Mouse (Mus musculus) hindbrain, embryonic 15.5 days (tissue): ENCODE results near the gene Iqca. TPM values are rescaled to one million over a fixed set of nuclear protein-coding genes. Genes with fewer than 3 reads are reported as not detected.
A peak's percentile ranks its signal among the peaks of the same experiment; 100 is the strongest.

Source experiments
- ATAC-seq: fragments of 200-750 bp; cut with Nextera tagmentation; 2 replicates; pipeline ENCODE4 v1.8.0; 2017; ENCODE audit warnings: low read depth, moderate number of reproducible peaks, moderate TSS enrichment; ENCODE audit not compliant: low FRiP score
- H3K27ac ChIP-seq: fragments of 300-500 bp; sonication (generic); replicated peaks from 2 replicates; pipeline ENCODE4 v1.5.1; 2015; ENCODE audit warnings: mild to moderate bottlenecking, inconsistent platforms
- H3K27me3 ChIP-seq: fragments of 300-500 bp; sonication (generic); 2 replicates; pipeline ENCODE4 v1.6.1; 2015; ENCODE audit warnings: control low read depth, inconsistent platforms
- H3K36me3 ChIP-seq: fragments of 300-500 bp; sonication (generic); 2 replicates; pipeline ENCODE4 v1.6.1; 2015; ENCODE audit warnings: control low read depth, inconsistent platforms
- H3K4me1 ChIP-seq: fragments of 300-500 bp; sonication (generic); replicated peaks from 2 replicates; pipeline ENCODE4 v1.6.1; 2015; ENCODE audit warnings: control low read depth, inconsistent platforms
- H3K4me2 ChIP-seq: fragments of 300-500 bp; sonication (generic); 2 replicates; pipeline ENCODE4 v1.6.1; 2015; ENCODE audit warnings: moderate library complexity, mild to moderate bottlenecking, inconsistent platforms
- H3K4me3 ChIP-seq: fragments of 300-500 bp; sonication (generic); 2 replicates; pipeline ENCODE4 v1.5.1; 2015; ENCODE audit warnings: mild to moderate bottlenecking, inconsistent platforms
- H3K9ac ChIP-seq: fragments of 300-500 bp; sonication (generic); 2 replicates; pipeline ENCODE4 v1.6.1; 2015; ENCODE audit warnings: inconsistent platforms
- H3K9me3 ChIP-seq: fragments of 300-500 bp; sonication (generic); 2 replicates; pipeline ENCODE4 v1.6.1; 2016; ENCODE audit warnings: control low read depth, inconsistent platforms
- WGBS: fragments of 180-500 bp; shearing (Covaris S2); methylation state at CpG from one replicate; pipeline ENCODE4 v1.1.7; 2015; 5-methylcytosine and 5-hydroxymethylcytosine counted together
- polyA plus RNA-seq: library from polyadenylated mRNA; unstranded; fragments of >200 nt; fragmentation: Nextera tagmentation; extraction: Ambion mirVana; gene quantifications from 2 replicates; pipeline ENCODE4 v1.2.1, GENCODE M21; 2015

Gene Iqca
- 0.92 and 1.4 TPM in 2 replicates for polyA plus RNA-seq

GRCm38 (mm10) chr1:90153099-90153744 is at the start of gene Iqca:
Gene Iqca, minus strand, starts transcription at chr1:90153401.
- Histone ChIP-seq H3K4me2 (peak within 1 kb of the TSS; percentile 55), H3K4me1 (peaks cover 15% of the 10 kb centered on the region), H3K9ac (no peak within 1 kb of the TSS), H3K27ac (no peak within 1 kb of the TSS), H3K4me3 (peak within 1 kb of the TSS; percentile 20), H3K9me3 (no peaks in the 10 kb centered on the region), H3K27me3 (no peaks in the 10 kb centered on the region; the same call in 1 of the 2 replicates), H3K36me3 (no peaks in the 10 kb centered on the region)
- peak; percentile 94 for ATAC-seq
- 4% methylated on average over 18 of the region's 18 CpGs for WGBS

- H3K9ac ChIP-seq: no peak overlapping the region
- no peak overlapping the region for H3K4me3 ChIP-seq
- WGBS: 8% methylated on average over 23 of the region's 23 CpGs
- H3K4me2 ChIP-seq: peak overlapping the region; percentile 20; the same call in 1 of the 2 replicates
- H3K9me3 ChIP-seq: no peaks in the 10 kb centered on the region
- H3K27me3 ChIP-seq: peaks cover 8% of the 10 kb centered on the region
- H3K36me3 ChIP-seq: no peaks in the 10 kb centered on the region
- no peak overlapping the region for H3K27ac ChIP-seq
- ATAC-seq: peak; percentile 41; the same call in 1 of the 2 replicates
- peaks cover 51% of the 10 kb centered on the region for H3K4me1 ChIP-seq
Observed at GRCm38 (mm10) chr1:90202207-90202978, 49.2 kb upstream of the Iqca start.

DNA sequence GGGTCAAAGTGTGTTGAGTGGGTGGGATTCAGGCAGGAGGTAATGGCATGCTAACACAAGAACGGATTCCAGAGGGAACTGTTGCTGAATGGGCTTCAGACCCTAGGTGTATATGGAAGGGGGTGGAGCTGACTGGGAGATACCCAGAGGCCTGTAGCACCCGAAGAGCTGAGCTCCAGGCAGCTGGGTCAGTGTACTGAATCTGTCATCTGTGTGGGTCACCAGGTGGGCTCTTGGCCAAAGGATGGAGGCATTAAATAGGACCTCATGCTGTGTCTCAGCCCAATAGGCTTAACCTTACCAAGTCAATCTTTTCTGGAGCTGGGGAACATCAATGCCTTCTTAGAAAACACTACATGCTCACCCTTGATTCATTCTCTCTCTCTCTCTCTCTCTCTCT is 48.5 kb upstream of the Iqca start:
- Histone ChIP-seq H3K27me3 (peaks cover 8% of the 10 kb centered on the region), H3K4me2 (0 out of 2 replicates have a peak overlapping the region, but pooled peaks have one; percentile 20), H3K4me3 (no peak overlapping the region), H3K27ac (no peak overlapping the region), H3K36me3 (no peaks in the 10 kb centered on the region), H3K9me3 (no peaks in the 10 kb centered on the region), H3K4me1 (peaks cover 44% of the 10 kb centered on the region), H3K9ac (no peak overlapping the region)
- WGBS: 54% methylated on average over 2 of the region's 2 CpGs
- ATAC-seq: no peak

- H3K4me2 ChIP-seq: no peak overlapping the region
- WGBS: 88% methylated on average over 5 of the region's 5 CpGs
- H3K4me3 ChIP-seq: no peak overlapping the region
- no peak overlapping the region for H3K9ac ChIP-seq
- H3K4me1 ChIP-seq: peaks cover 40% of the 10 kb centered on the region
- no peaks in the 10 kb centered on the region for H3K9me3 ChIP-seq
- no peaks in the 10 kb centered on the region for H3K36me3 ChIP-seq
- H3K27ac ChIP-seq: no peak overlapping the region
- no peak for ATAC-seq
- H3K27me3 ChIP-seq: peaks cover 8% of the 10 kb centered on the region
Observed at GRCm38 (mm10) chr1:90201246-90201645, 48.0 kb upstream of the Iqca start.

GRCm38 (mm10) chr1:90189046-90189445 is 35.8 kb upstream of the Iqca start:
- no peaks in the 10 kb centered on the region for H3K9me3 ChIP-seq
- no peaks in the 10 kb centered on the region for H3K27me3 ChIP-seq
- no peak overlapping the region for H3K4me3 ChIP-seq
- no peaks in the 10 kb centered on the region for H3K4me1 ChIP-seq
- no peaks in the 10 kb centered on the region for H3K36me3 ChIP-seq
- 32% methylated on average over 6 of the region's 6 CpGs for WGBS
- H3K4me2 ChIP-seq: no peak overlapping the region
- no peak overlapping the region for H3K9ac ChIP-seq
- ATAC-seq: no peak
- no peak overlapping the region for H3K27ac ChIP-seq

DNA sequence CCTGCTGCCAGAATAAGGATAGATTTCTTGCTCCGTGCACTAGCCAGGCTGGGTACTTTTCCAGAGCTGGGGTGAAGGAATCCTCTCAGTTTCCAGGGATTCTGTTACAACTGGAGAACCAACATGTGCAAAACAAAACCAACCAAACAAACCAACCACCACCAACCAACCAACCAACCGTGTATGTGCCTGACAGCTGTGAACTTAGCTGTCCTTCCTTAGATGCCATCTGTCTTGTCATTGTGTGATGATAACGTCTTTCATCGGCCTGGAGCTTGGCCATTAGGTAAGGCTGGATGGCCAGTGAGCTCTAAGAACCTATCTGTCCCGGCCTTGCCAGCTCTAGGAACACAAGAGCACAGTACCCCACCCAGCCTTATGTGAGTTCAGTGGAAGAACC is 33.7 kb upstream of the Iqca start:
- Histone ChIP-seq H3K9me3 (no peaks in the 10 kb centered on the region), H3K36me3 (no peaks in the 10 kb centered on the region), H3K27ac (no peak overlapping the region), H3K9ac (no peak overlapping the region), H3K4me2 (no peak overlapping the region), H3K4me3 (no peak overlapping the region), H3K4me1 (no peaks in the 10 kb centered on the region), H3K27me3 (no peaks in the 10 kb centered on the region)
- ATAC-seq: no peak
- 94% methylated on average over 5 of the region's 5 CpGs for WGBS

- H3K9me3 ChIP-seq: no peaks in the 10 kb centered on the region
- 87% methylated on average over 4 of the region's 4 CpGs for WGBS
Observed at GRCm38 (mm10) chr1:90186173-90186572, 33.0 kb upstream of the Iqca start.

GRCm38 (mm10) chr1:90183602-90184001 is 30.4 kb upstream of the Iqca start:
- ATAC-seq: no peak
- Histone ChIP-seq H3K9ac (no peak overlapping the region), H3K27ac (no peak overlapping the region), H3K9me3 (no peaks in the 10 kb centered on the region), H3K4me3 (no peak overlapping the region), H3K36me3 (no peaks in the 10 kb centered on the region), H3K27me3 (no peaks in the 10 kb centered on the region), H3K4me2 (no peak overlapping the region), H3K4me1 (no peaks in the 10 kb centered on the region)
- 76% methylated on average over 6 of the region's 6 CpGs for WGBS

More at GRCm38 (mm10) chr1:90186173-90186572, 33.0 kb upstream of the Iqca start:
- no peak overlapping the region for H3K27ac ChIP-seq
- no peak for ATAC-seq
- no peaks in the 10 kb centered on the region for H3K4me1 ChIP-seq
- no peaks in the 10 kb centered on the region for H3K36me3 ChIP-seq
- no peak overlapping the region for H3K4me3 ChIP-seq
- H3K9ac ChIP-seq: no peak overlapping the region
- H3K27me3 ChIP-seq: no peaks in the 10 kb centered on the region
- H3K4me2 ChIP-seq: no peak overlapping the region

- WGBS: 67% methylated on average over 5 of the region's 5 CpGs
- no peak overlapping the region for H3K4me2 ChIP-seq
- ATAC-seq: no peak
- no peaks in the 10 kb centered on the region for H3K9me3 ChIP-seq
- no peaks in the 10 kb centered on the region for H3K4me1 ChIP-seq
- H3K36me3 ChIP-seq: no peaks in the 10 kb centered on the region
- H3K27me3 ChIP-seq: no peaks in the 10 kb centered on the region
- H3K4me3 ChIP-seq: no peak overlapping the region
- no peak overlapping the region for H3K9ac ChIP-seq
- no peak overlapping the region for H3K27ac ChIP-seq
Observed at GRCm38 (mm10) chr1:90182521-90182920, 29.3 kb upstream of the Iqca start.

- no peaks in the 10 kb centered on the region for H3K36me3 ChIP-seq
- H3K4me1 ChIP-seq: no peaks in the 10 kb centered on the region
- H3K27ac ChIP-seq: no peak overlapping the region
- ATAC-seq: no peak
- 80% methylated on average over 12 of the region's 12 CpGs for WGBS
- H3K4me3 ChIP-seq: no peak overlapping the region
- no peak overlapping the region for H3K4me2 ChIP-seq
- H3K27me3 ChIP-seq: 0 out of 2 replicates have a peak, but pooled peaks cover 3% of the 10 kb centered on the region
- no peaks in the 10 kb centered on the region for H3K9me3 ChIP-seq
- H3K9ac ChIP-seq: no peak overlapping the region
Observed at GRCm38 (mm10) chr1:90180966-90181699, 27.9 kb upstream of the Iqca start.

GRCm38 (mm10) chr1:90180479-90180878 is 27.3 kb upstream of the Iqca start:
- Histone ChIP-seq H3K4me3 (no peak overlapping the region), H3K9ac (no peak overlapping the region), H3K36me3 (no peaks in the 10 kb centered on the region), H3K27me3 (0 out of 2 replicates have a peak, but pooled peaks cover 3% of the 10 kb centered on the region), H3K4me2 (no peak overlapping the region), H3K9me3 (no peaks in the 10 kb centered on the region), H3K27ac (no peak overlapping the region), H3K4me1 (no peaks in the 10 kb centered on the region)
- 82% methylated on average over 7 of the region's 7 CpGs for WGBS
- ATAC-seq: no peak

DNA sequence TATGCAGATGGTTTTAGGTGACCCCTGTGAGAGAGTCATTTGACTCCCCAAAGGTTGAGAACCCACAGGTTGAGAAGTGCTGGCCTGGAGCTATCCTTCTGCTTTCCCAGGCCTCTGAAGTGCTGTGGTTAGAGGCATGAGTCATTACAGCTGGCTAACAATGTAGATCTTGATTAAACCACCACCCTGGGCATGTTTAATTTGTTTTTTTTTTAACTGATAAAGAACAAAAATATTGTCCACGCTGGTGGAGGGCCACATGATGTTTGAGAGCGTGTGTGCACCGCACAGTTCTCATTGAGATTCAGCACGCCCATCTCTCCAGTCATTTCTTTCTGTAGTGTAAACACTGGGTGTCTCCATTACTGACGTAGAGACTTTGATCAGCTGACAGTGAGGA is 24.8 kb upstream of the Iqca start:
- 75% methylated on average over 5 of the region's 5 CpGs for WGBS
- H3K36me3 ChIP-seq: no peaks in the 10 kb centered on the region
- H3K9ac ChIP-seq: no peak overlapping the region
- H3K4me3 ChIP-seq: no peak overlapping the region
- H3K27me3 ChIP-seq: 0 out of 2 replicates have a peak, but pooled peaks cover 3% of the 10 kb centered on the region
- H3K27ac ChIP-seq: no peak overlapping the region
- H3K4me1 ChIP-seq: peaks cover 9% of the 10 kb centered on the region
- H3K4me2 ChIP-seq: no peak overlapping the region
- ATAC-seq: no peak
- no peaks in the 10 kb centered on the region for H3K9me3 ChIP-seq
